Mouse (Mus musculus) heart, embryonic 12.5 days (tissue): ENCODE data around the gene Coq6. TPM values are rescaled to one million over a fixed set of nuclear protein-coding genes. Genes with fewer than 3 reads are reported as not detected.
"Not testable (repeated sequence)": the region's sequence is repeated elsewhere in the genome, so short reads cannot be mapped to it uniquely, and the experiment has no call there.

ENCODE experiments used
- ATAC-seq: fragments of 200-750 bp; cut with Nextera tagmentation; 2 replicates; pipeline ENCODE4 v1.8.0; 2017; ENCODE audit warnings: moderate TSS enrichment, moderate library complexity; ENCODE audit not compliant: insufficient number of reproducible peaks, low FRiP score
- H3K27ac ChIP-seq: fragments of 300-500 bp; sonication (generic); 2 replicates; pipeline ENCODE4 v1.5.1; 2016; ENCODE audit warnings: mild to moderate bottlenecking, moderate library complexity; ENCODE audit not compliant: poor library complexity, severe bottlenecking
- H3K27me3 ChIP-seq: fragments of 300-500 bp; sonication (generic); replicated peaks from 2 replicates; pipeline ENCODE4 v1.6.1; 2016; ENCODE audit warnings: mild to moderate bottlenecking, moderate library complexity
- H3K36me3 ChIP-seq: fragments of 300-500 bp; sonication (generic); 2 replicates; pipeline ENCODE4 v1.6.1; 2016; ENCODE audit warnings: mild to moderate bottlenecking, moderate library complexity
- H3K4me1 ChIP-seq: fragments of 300-500 bp; sonication (generic); replicated peaks from 2 replicates; pipeline ENCODE4 v1.6.1; 2016; ENCODE audit warnings: mild to moderate bottlenecking
- H3K4me2 ChIP-seq: fragments of 300-500 bp; sonication (generic); 2 replicates; pipeline ENCODE4 v1.6.1; 2016; ENCODE audit warnings: mild to moderate bottlenecking, moderate library complexity
- H3K4me3 ChIP-seq: fragments of 300-500 bp; sonication (generic); 2 replicates; pipeline ENCODE4 v1.5.1; 2016; ENCODE audit warnings: mild to moderate bottlenecking
- H3K9ac ChIP-seq: fragments of 300-500 bp; sonication (generic); 2 replicates; pipeline ENCODE4 v1.6.1; 2016; ENCODE audit warnings: mild to moderate bottlenecking, moderate library complexity
- H3K9me3 ChIP-seq: fragments of 300-500 bp; sonication (generic); replicated peaks from 2 replicates; pipeline ENCODE4 v1.6.1; 2016; ENCODE audit warnings: mild to moderate bottlenecking, moderate library complexity
- WGBS: fragments of 180-500 bp; shearing (Covaris S2); methylation state at CpG from one replicate; pipeline ENCODE4 v1.1.7; 2016; 5-methylcytosine and 5-hydroxymethylcytosine counted together
- polyA plus RNA-seq: library from polyadenylated mRNA; unstranded; fragments of >200 nt; fragmentation: Nextera tagmentation; extraction: Ambion mirVana; gene quantifications from 2 replicates; pipeline ENCODE4 v1.2.1, GENCODE M21; 2016

Coq6 gene
- 59.2 and 61.6 TPM in 2 replicates for polyA plus RNA-seq

- H3K4me2 ChIP-seq: peak within 1 kb of the TSS; percentile 75
- no peaks in the 10 kb centered on the region for H3K27me3 ChIP-seq
- H3K9ac ChIP-seq: peak within 1 kb of the TSS; percentile 82
- under 1% methylated on average over 51 of the region's 51 CpGs for WGBS
- H3K4me1 ChIP-seq: peaks cover 25% of the 10 kb centered on the region
- H3K27ac ChIP-seq: peak within 1 kb of the TSS; percentile 40
- ATAC-seq: peak; percentile 99
- H3K4me3 ChIP-seq: peak within 1 kb of the TSS; percentile 67
- no peaks in the 10 kb centered on the region for H3K9me3 ChIP-seq
- H3K36me3 ChIP-seq: peaks cover 6% of the 10 kb centered on the region
Measured at GRCm38 (mm10) chr12:84361555-84362489, at the start of gene Coq6, which contains the start of gene Fam161b. TSS of gene Coq6 (plus strand) at chr12:84361657. TSS of gene Fam161b (minus strand) at chr12:84361833.

GRCm38 (mm10) chr12:84316006-84316405 lies 45.5 kb upstream of the Coq6 start:
- no peak for ATAC-seq
- 27% methylated on average over 7 of the region's 7 CpGs for WGBS
- Histone ChIP-seq H3K9ac (peak overlapping the region; percentile 90), H3K4me3 (peak overlapping the region; percentile 83), H3K4me2 (peak overlapping the region; percentile 85), H3K27me3 (no peaks in the 10 kb centered on the region), H3K4me1 (peaks cover 14% of the 10 kb centered on the region), H3K27ac (peak overlapping the region; percentile 92), H3K9me3 (no peaks in the 10 kb centered on the region; the same call in 1 of the 2 replicates), H3K36me3 (peaks cover 17% of the 10 kb centered on the region; the same call in 1 of the 2 replicates)

GRCm38 (mm10) chr12:84316721-84317621 lies 44.5 kb upstream of the Coq6 start, which contains the start of gene Zfp410:
TSS of gene Zfp410 (plus strand) at chr12:84316852.
- Histone ChIP-seq H3K27ac (peak within 1 kb of the TSS; percentile 92), H3K4me2 (peak within 1 kb of the TSS; percentile 85), H3K4me1 (peaks cover 18% of the 10 kb centered on the region), H3K9me3 (no peaks in the 10 kb centered on the region; the same call in 1 of the 2 replicates), H3K27me3 (no peaks in the 10 kb centered on the region), H3K9ac (peak within 1 kb of the TSS; percentile 90), H3K4me3 (peak within 1 kb of the TSS; percentile 83), H3K36me3 (peaks cover 14% of the 10 kb centered on the region; the same call in 1 of the 2 replicates)
- under 1% methylated on average over 76 of the region's 77 CpGs for WGBS
- ATAC-seq: peak; percentile 97

- Histone ChIP-seq H3K27ac (no peak overlapping the region; the same call in 1 of the 2 replicates), H3K9me3 (no peaks in the 10 kb centered on the region), H3K27me3 (no peaks in the 10 kb centered on the region), H3K9ac (peak overlapping the region; percentile 47; the same call in 1 of the 2 replicates), H3K4me2 (no peak overlapping the region), H3K36me3 (peaks cover 66% of the 10 kb centered on the region), H3K4me1 (peaks cover 13% of the 10 kb centered on the region), H3K4me3 (no peak overlapping the region)
- peak; percentile 45; the same call in 1 of the 2 replicates for ATAC-seq
- WGBS: 40% methylated on average over 4 of the region's 4 CpGs
Measured at GRCm38 (mm10) chr12:84327111-84327512, 34.3 kb upstream of the Coq6 start.

- H3K27me3 ChIP-seq: no peaks in the 10 kb centered on the region
- peaks cover 87% of the 10 kb centered on the region for H3K36me3 ChIP-seq
- no peak overlapping the region for H3K4me2 ChIP-seq
- no peak overlapping the region for H3K27ac ChIP-seq
- H3K9ac ChIP-seq: no peak overlapping the region
- WGBS: 88% methylated on average over 11 of the region's 11 CpGs
- no peaks in the 10 kb centered on the region for H3K4me1 ChIP-seq
- no peak for ATAC-seq
- no peaks in the 10 kb centered on the region for H3K9me3 ChIP-seq
- H3K4me3 ChIP-seq: no peak overlapping the region
Measured at GRCm38 (mm10) chr12:84336963-84337625, 24.4 kb upstream of the Coq6 start.

- WGBS: 37% methylated on average over 2 of the region's 2 CpGs
- no peaks in the 10 kb centered on the region for H3K9me3 ChIP-seq
- no peaks in the 10 kb centered on the region for H3K27me3 ChIP-seq
- ATAC-seq: no peak
- peaks cover 40% of the 10 kb centered on the region for H3K36me3 ChIP-seq
- H3K4me1 ChIP-seq: peaks cover 4% of the 10 kb centered on the region; the same call in 1 of the 2 replicates
- H3K4me3 ChIP-seq: no peak overlapping the region
- no peak overlapping the region for H3K4me2 ChIP-seq
- H3K9ac ChIP-seq: no peak overlapping the region
- H3K27ac ChIP-seq: no peak overlapping the region
Measured at GRCm38 (mm10) chr12:84347192-84347591, 14.3 kb upstream of the Coq6 start.

GRCm38 (mm10) chr12:84358699-84359098 lies 2.8 kb upstream of the Coq6 start:
- Histone ChIP-seq H3K36me3 (peaks cover 29% of the 10 kb centered on the region), H3K4me1 (peaks cover 16% of the 10 kb centered on the region)
- H3K27ac ChIP-seq, H3K27me3 ChIP-seq, H3K9me3 ChIP-seq, H3K4me2 ChIP-seq, H3K9ac ChIP-seq, H3K4me3 ChIP-seq, ATAC-seq: not testable (repeated sequence)
- WGBS: 66% methylated on average over 2 of the region's 2 CpGs

- H3K9me3 ChIP-seq: no peaks in the 10 kb centered on the region
- no peak overlapping the region for H3K27ac ChIP-seq
Measured at GRCm38 (mm10) chr12:84362872-84363271, 1.4 kb downstream of the Coq6 start.

GRCm38 (mm10) chr12:84364291-84364690 lies 2.8 kb downstream of the Coq6 start:
- no peak for ATAC-seq
- Histone ChIP-seq H3K4me3 (no peak overlapping the region), H3K4me2 (0 out of 2 replicates have a peak overlapping the region, but pooled peaks have one; percentile 28), H3K36me3 (peaks cover 23% of the 10 kb centered on the region), H3K4me1 (peaks cover 25% of the 10 kb centered on the region), H3K9ac (no peak overlapping the region), H3K9me3 (no peaks in the 10 kb centered on the region), H3K27me3 (no peaks in the 10 kb centered on the region), H3K27ac (no peak overlapping the region)
- WGBS: 69% methylated on average over 9 of the region's 9 CpGs

More at GRCm38 (mm10) chr12:84362872-84363271, 1.4 kb downstream of the Coq6 start:
- Histone ChIP-seq H3K4me3 (peak overlapping the region; percentile 67), H3K36me3 (peaks cover 10% of the 10 kb centered on the region), H3K4me2 (peak overlapping the region; percentile 54), H3K9ac (no peak overlapping the region), H3K27me3 (no peaks in the 10 kb centered on the region), H3K4me1 (peaks cover 25% of the 10 kb centered on the region)
- no peak for ATAC-seq
- 55% methylated on average over 2 of the region's 2 CpGs for WGBS

GRCm38 (mm10) chr12:84365137-84365536 lies 3.7 kb downstream of the Coq6 start:
- no peak for ATAC-seq

More at GRCm38 (mm10) chr12:84365137-84365536, 3.7 kb downstream of the Coq6 start:
- Histone ChIP-seq H3K4me3 (no peak overlapping the region), H3K9me3 (no peaks in the 10 kb centered on the region), H3K4me2 (no peak overlapping the region), H3K27ac (no peak overlapping the region), H3K4me1 (peaks cover 25% of the 10 kb centered on the region), H3K27me3 (no peaks in the 10 kb centered on the region), H3K9ac (no peak overlapping the region), H3K36me3 (peaks cover 32% of the 10 kb centered on the region)
- WGBS: 93% methylated on average over 6 of the region's 6 CpGs
